Mouse (Mus musculus): ENCODE data around the gene Pacs1. TPM values are rescaled to one million over a fixed set of nuclear protein-coding genes. Genes with fewer than 3 reads are reported as not detected.

The Pacs1 gene
- total and polyA plus RNA-seq, 2 experiments, result 1.1 to 3.0 TPM

DNA sequence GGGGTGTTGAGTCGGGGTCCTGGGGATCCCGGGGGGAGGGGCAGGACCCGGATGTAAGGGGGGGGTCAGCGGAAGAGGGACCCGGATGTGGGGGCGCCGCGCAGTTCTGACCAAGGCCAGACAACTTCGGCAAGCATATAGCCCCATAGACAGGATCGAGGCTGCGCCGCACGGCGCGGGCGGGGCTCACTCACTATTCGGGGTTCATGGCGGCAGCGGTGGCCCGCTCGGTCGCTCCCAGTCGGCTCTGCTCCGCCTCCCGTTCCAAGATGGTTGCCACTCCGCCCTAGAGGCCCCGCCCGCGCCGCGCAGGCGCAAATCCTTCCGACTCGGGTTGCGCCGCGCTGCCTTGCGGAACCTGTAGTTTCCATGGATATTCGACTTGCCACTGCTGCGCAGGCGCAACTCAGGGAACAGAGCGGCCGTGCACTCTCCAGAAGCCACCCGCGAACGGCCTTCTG lies 166.2 kb downstream of the Pacs1 start, which contains the start of gene Rab1b:
Rab1b (minus strand) TSS at position 342 of the 461 bp plus-strand sequence.
- H3K9ac ChIP-seq (ENCODE audit: low read depth, low read length), result peak within 1 kb of the TSS; percentile 99
- whole genome bisulfite sequencing, result under 1% methylated on average over 46 of the region's 46 CpGs
- TF ChIP-seq POLR2A (IDR thresholded peaks at IDR 0.05; ENCODE audit: extremely low read depth, insufficient read depth, low read length), result 0 out of 2 replicates have a peak, but pooled peaks have one; percentile 25
- no peak for TF ChIP-seq CTCF (IDR thresholded peaks at IDR 0.05; ENCODE audit: low read depth, low read length)

DNA sequence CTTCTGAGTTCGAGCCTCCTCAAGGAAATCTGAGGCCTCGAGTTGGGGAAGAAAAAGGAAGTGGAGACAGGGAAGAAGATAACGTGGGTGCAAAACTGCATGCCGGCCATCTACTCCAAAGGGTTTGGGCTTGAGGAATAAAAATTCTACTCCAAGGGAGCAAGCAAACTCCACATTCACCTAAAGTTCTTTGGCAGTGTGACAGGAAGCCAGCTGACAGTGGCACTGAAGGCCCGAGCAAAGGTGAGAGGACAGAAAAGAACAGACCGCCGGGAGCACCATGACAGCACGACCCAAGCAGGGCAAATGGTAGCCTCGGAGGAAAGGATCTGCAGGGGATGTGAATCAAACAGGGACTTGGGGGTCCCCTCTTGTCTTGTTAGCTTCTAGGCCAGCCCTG lies 166.8 kb downstream of the Pacs1 start:
- Histone ChIP-seq H3K4me1 (ENCODE audit: control insufficient read depth, insufficient read depth, low read length) (peaks cover 3% of the 10 kb centered on the region), H3K9ac (ENCODE audit: low read depth, low read length) (peak overlapping the region; percentile 99), H3K4me3 (ENCODE audit: insufficient read depth, low read depth, low read length) (peak overlapping the region; percentile 99), H3K36me3 (ENCODE audit: control insufficient read depth, insufficient read depth, low read length) (peaks cover 18% of the 10 kb centered on the region; the same call in 1 of the 2 replicates), H3K79me2 (ENCODE audit: control insufficient read depth, insufficient read depth, low read length) (no peaks in the 10 kb centered on the region; the same call in 1 of the 2 replicates), H3K27me3 (ENCODE audit: control insufficient read depth, insufficient read depth, low read length) (no peaks in the 10 kb centered on the region), H3K27ac (replicated peaks; ENCODE audit: insufficient read depth, low read depth, low read length) (peak overlapping the region; percentile 99)
- TF ChIP-seq POLR2A (IDR thresholded peaks at IDR 0.05; ENCODE audit: extremely low read depth, insufficient read depth, low read length) (peak; percentile 44; the same call in 1 of the 2 replicates), CTCF (IDR thresholded peaks at IDR 0.05; ENCODE audit: low read depth, low read length) (no peak)
- WGBS, result 3% methylated on average over 9 of the region's 9 CpGs
- DNase-seq (ENCODE audit: extremely low read depth, low read depth, low spot score), result peak; percentile 74

More for the DNA sequence above, 166.2 kb downstream of the Pacs1 start, which contains the start of gene Rab1b:
- no peaks in the 10 kb centered on the region; the same call in 1 of the 2 replicates for H3K79me2 ChIP-seq (ENCODE audit: control insufficient read depth, insufficient read depth, low read length)
- peak; percentile 88 for DNase-seq (ENCODE audit: extremely low read depth, low read depth, low spot score)
- H3K27ac ChIP-seq (replicated peaks; ENCODE audit: insufficient read depth, low read depth, low read length), result peak within 1 kb of the TSS; percentile 99
- H3K27me3 ChIP-seq (ENCODE audit: control insufficient read depth, insufficient read depth, low read length), result no peaks in the 10 kb centered on the region
- peaks cover 3% of the 10 kb centered on the region for H3K4me1 ChIP-seq (ENCODE audit: control insufficient read depth, insufficient read depth, low read length)
- peaks cover 14% of the 10 kb centered on the region; the same call in 1 of the 2 replicates for H3K36me3 ChIP-seq (ENCODE audit: control insufficient read depth, insufficient read depth, low read length)
- H3K4me3 ChIP-seq (ENCODE audit: insufficient read depth, low read depth, low read length), result peak within 1 kb of the TSS; percentile 99

DNA sequence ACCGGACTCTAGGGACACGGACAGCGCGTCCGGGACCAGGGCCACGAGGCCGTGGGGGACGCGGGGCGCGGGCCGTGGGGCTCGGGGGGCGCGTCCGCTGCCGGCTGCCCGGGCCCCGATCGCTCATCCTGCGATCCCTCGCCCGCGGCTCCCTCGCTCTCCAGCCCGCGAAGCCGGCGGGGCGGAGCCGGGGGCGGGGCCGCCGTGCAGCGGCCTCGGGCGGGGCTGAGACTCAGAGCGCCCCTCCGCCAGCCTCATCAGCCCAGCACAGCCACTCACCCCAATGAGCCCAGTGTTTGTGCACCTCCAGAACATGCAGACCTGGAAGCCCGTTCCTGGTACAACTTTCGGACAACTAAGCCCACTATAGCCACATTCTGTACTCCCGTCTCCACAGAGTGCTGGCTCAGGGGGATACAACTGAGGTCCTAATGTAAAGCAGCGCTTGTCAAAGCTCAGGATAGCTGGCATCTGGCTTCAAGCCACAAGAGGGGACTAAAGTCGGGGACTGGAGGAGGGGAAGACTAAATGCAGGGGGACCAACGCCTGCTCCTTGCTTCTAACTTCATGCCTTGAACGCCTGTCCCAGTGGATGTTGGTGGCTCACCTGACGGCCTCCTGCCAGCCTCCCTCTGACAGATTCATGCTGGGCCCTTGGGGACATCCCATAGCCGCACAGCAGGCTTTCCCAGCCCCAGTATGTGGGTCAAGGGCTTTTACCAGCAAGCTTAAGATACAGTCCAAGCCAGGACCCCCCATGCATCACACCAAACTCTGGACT lies 174.4 kb downstream of the Pacs1 start, which contains the start of gene Cnih2:
Cnih2 (minus strand) TSS at position 159 of the 781 bp plus-strand sequence.
- Histone ChIP-seq H3K4me1 (ENCODE audit: control insufficient read depth, insufficient read depth, low read length) (peaks cover 1% of the 10 kb centered on the region; the same call in 1 of the 2 replicates), H3K27ac (replicated peaks; ENCODE audit: insufficient read depth, low read depth, low read length) (no peak within 1 kb of the TSS), H3K27me3 (ENCODE audit: control insufficient read depth, insufficient read depth, low read length) (no peaks in the 10 kb centered on the region), H3K36me3 (ENCODE audit: control insufficient read depth, insufficient read depth, low read length) (peaks cover 14% of the 10 kb centered on the region), H3K4me3 (ENCODE audit: insufficient read depth, low read depth, low read length) (no peak within 1 kb of the TSS; the same call in 1 of the 2 replicates), H3K79me2 (ENCODE audit: control insufficient read depth, insufficient read depth, low read length) (no peaks in the 10 kb centered on the region), H3K9ac (ENCODE audit: low read depth, low read length) (peak within 1 kb of the TSS; percentile 37; the same call in 1 of the 2 replicates)
- no peak for DNase-seq (ENCODE audit: extremely low read depth, low read depth, low spot score)
- WGBS, result 11% methylated on average over 42 of the region's 48 CpGs
- TF ChIP-seq POLR2A (IDR thresholded peaks at IDR 0.05; ENCODE audit: extremely low read depth, insufficient read depth, low read length) (no peak), CTCF (IDR thresholded peaks at IDR 0.05; ENCODE audit: low read depth, low read length) (no peak)

DNA sequence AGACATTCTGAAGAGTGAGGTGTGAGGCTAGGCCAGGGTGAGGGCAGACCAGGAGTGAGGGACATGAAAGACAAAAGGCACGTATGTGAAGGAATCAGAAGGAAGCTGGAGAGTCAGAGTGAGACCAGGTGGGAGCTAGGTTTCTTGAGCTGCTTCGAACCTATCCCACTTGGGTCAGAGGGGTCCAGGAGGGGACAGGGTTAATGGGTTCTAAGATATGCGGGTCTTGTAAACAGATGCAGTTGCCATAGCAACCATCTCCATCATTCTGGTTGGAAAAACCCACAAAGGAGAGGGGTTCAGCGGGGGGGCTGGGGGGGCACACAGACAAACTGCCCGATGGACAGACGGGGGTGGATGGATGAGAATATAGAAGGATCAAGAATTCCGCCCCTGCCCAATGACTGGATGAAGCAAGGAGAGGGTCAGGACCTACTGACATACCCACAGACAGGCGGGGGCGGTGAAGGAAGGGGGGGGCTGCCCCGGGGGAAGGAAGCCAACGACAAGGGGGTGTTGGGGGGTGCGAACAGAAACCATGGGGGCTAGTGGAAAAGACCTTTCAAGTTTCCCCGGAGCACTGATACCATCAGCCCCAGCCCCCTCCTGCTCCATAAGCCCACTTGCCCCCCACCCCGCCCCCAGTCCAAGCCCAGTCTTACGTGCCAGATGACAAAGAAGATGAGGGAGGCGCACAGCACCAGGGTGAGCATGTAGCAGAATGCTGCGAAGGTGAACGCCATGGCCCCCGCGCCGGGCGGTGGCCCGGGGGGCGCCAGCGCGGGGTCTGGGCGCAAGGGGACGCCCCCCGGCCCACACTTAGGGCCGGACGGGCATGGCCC lies 175.2 kb downstream of the Pacs1 start:
- H3K4me1 ChIP-seq (ENCODE audit: control insufficient read depth, insufficient read depth, low read length), result peaks cover 1% of the 10 kb centered on the region; the same call in 1 of the 2 replicates

DNA sequence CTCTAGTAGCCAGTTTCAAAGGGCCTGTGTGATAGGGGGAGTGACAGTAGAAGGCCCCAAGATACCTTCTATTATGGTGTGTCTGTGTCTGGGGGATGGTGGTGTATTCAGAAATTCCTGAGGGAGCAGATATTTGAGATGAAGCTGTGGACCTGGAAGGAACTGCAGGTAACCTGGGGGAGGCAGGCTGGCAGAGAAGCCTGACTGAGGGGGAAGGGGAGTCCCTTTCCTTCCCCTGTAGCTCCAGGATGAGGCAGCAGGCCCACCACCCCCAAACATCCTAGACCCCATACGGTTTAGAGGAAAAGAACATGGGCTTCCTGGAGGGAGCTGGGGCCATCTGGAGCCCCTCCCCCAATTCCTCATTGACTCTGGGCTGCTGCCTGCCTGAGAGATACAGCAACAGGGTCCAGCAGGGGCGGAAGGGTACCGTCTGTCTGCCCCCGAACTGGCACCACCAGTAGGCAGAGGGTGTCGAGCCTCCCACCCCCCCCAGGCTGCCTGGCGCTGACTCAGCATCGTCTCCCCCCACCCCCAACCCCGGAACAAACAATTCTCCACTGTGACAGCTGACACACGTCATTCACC lies 176.9 kb downstream of the Pacs1 start:
- H3K9ac ChIP-seq (ENCODE audit: low read depth, low read length), result no peak overlapping the region
- no peaks in the 10 kb centered on the region for H3K27me3 ChIP-seq (ENCODE audit: control insufficient read depth, insufficient read depth, low read length)
- no peak overlapping the region for H3K4me3 ChIP-seq (ENCODE audit: insufficient read depth, low read depth, low read length)
- H3K27ac ChIP-seq (replicated peaks; ENCODE audit: insufficient read depth, low read depth, low read length), result no peak overlapping the region
- H3K4me1 ChIP-seq (ENCODE audit: control insufficient read depth, insufficient read depth, low read length), result peaks cover 1% of the 10 kb centered on the region; the same call in 1 of the 2 replicates
- H3K79me2 ChIP-seq (ENCODE audit: control insufficient read depth, insufficient read depth, low read length), result no peaks in the 10 kb centered on the region
- TF ChIP-seq CTCF (IDR thresholded peaks at IDR 0.05; ENCODE audit: low read depth, low read length) (no peak), POLR2A (IDR thresholded peaks at IDR 0.05; ENCODE audit: extremely low read depth, insufficient read depth, low read length) (no peak)
- WGBS, result 7% methylated on average over 9 of the region's 9 CpGs
- no peaks in the 10 kb centered on the region; the same call in 1 of the 2 replicates for H3K36me3 ChIP-seq (ENCODE audit: control insufficient read depth, insufficient read depth, low read length)
- no peak for DNase-seq (ENCODE audit: extremely low read depth, low read depth, low spot score)

More for the DNA sequence above, 175.2 kb downstream of the Pacs1 start:
- Histone ChIP-seq H3K4me3 (ENCODE audit: insufficient read depth, low read depth, low read length) (no peak overlapping the region; the same call in 1 of the 2 replicates), H3K36me3 (ENCODE audit: control insufficient read depth, insufficient read depth, low read length) (peaks cover 12% of the 10 kb centered on the region), H3K27ac (replicated peaks; ENCODE audit: insufficient read depth, low read depth, low read length) (no peak overlapping the region), H3K27me3 (ENCODE audit: control insufficient read depth, insufficient read depth, low read length) (no peaks in the 10 kb centered on the region), H3K9ac (ENCODE audit: low read depth, low read length) (peak overlapping the region; percentile 37; the same call in 1 of the 2 replicates), H3K79me2 (ENCODE audit: control insufficient read depth, insufficient read depth, low read length) (no peaks in the 10 kb centered on the region)
- no peak for DNase-seq (ENCODE audit: extremely low read depth, low read depth, low spot score)
- 12% methylated on average over 26 of the region's 31 CpGs for WGBS
- TF ChIP-seq CTCF (IDR thresholded peaks at IDR 0.05; ENCODE audit: low read depth, low read length), result no peak
- TF ChIP-seq POLR2A (IDR thresholded peaks at IDR 0.05; ENCODE audit: extremely low read depth, insufficient read depth, low read length), result no peak

All from liver, adult 2 months (tissue).